Comparison of ENCODE assay signal across 10 mouse cellular contexts in genomic region chr4:108349836-108350547, GRCm38 (mm10). TPM values are rescaled to one million over a fixed set of nuclear protein-coding genes. Genes with fewer than 3 reads are reported as not detected.
DNase-seq lines count a peak whose midpoint lies in the region; ATAC-seq lines count a peak whose summit lies in the region.
"Had no signal": no experiment of that assay in that cellular context is flagged by ENCODE, and none has a peak within 500 bp of the region (broad histone marks: within the 10 kb centered on the region; RNA-seq: fewer than 3 reads in every experiment).

No protein-coding gene starts in this region.

- peak overlapping the region; percentile 22; the same call in 1 of the 2 replicates for H3K4me2 ChIP-seq in heart, embryonic 11.5 days
- no peak overlapping the region for H3K4me2 ChIP-seq in neural tube, embryonic 11.5 days (ENCODE audit: low read depth)

- H3K36me3 ChIP-seq in heart, embryonic 11.5 days (ENCODE audit: control insufficient read depth, insufficient read depth, low read length): no peaks in the 10 kb centered on the region
- no peaks in the 10 kb centered on the region for H3K36me3 ChIP-seq in neural tube, embryonic 11.5 days (ENCODE audit: control insufficient read depth, insufficient read depth, low read length)

- no peaks in the 10 kb centered on the region for H3K9me3 ChIP-seq in heart, embryonic 11.5 days (replicated peaks; ENCODE audit: control insufficient read depth, low read length)
- H3K9me3 ChIP-seq in neural tube, embryonic 11.5 days (ENCODE audit: control insufficient read depth, low read length): no peaks in the 10 kb centered on the region

- H3K9ac ChIP-seq in heart, embryonic 11.5 days (ENCODE audit: low read depth, low read length): no peak overlapping the region
- no peak overlapping the region for H3K9ac ChIP-seq in neural tube, embryonic 11.5 days (ENCODE audit: low read length)

- peak overlapping the region; percentile 87 for H3K27ac ChIP-seq in heart, embryonic 11.5 days (ENCODE audit: low read depth, low read length)
- H3K27ac ChIP-seq in neural tube, embryonic 11.5 days (ENCODE audit: low read depth, low read length): peak overlapping the region; percentile 71; the same call in 1 of the 2 replicates

- peaks cover 38% of the 10 kb centered on the region for H3K4me1 ChIP-seq in heart, embryonic 11.5 days (ENCODE audit: control insufficient read depth, insufficient read depth, low read length)
- peaks cover 15% of the 10 kb centered on the region for H3K4me1 ChIP-seq in neural tube, embryonic 11.5 days (ENCODE audit: control insufficient read depth, insufficient read depth, low read length)

- no peaks in the 10 kb centered on the region for H3K27me3 ChIP-seq in heart, embryonic 11.5 days (ENCODE audit: control insufficient read depth, insufficient read depth, low read length)
- no peaks in the 10 kb centered on the region for H3K27me3 ChIP-seq in neural tube, embryonic 11.5 days (ENCODE audit: control insufficient read depth, insufficient read depth, low read length)

- 11% methylated on average over 8 of the region's 8 CpGs for WGBS in heart, embryonic 11.5 days (ENCODE audit: insufficient replicate concordance)
- WGBS in neural tube, embryonic 11.5 days: 23% methylated on average over 8 of the region's 8 CpGs

- DNase-seq in heart, postnatal 14 days: no peak
- no peak for DNase-seq in neural tube, embryonic 11.5 days (ENCODE audit: low spot score)
- no peak for DNase-seq in neural tube, embryonic 10.5 days (ENCODE audit: extremely low spot score, low spot score)
- no peak for DNase-seq in adipocyte (ENCODE audit: low spot score)
- no peak for DNase-seq in retina, postnatal 1 day
- no peak for DNase-seq in urinary bladder, postnatal 10 days (ENCODE audit: low spot score)
- DNase-seq: cerebellum, adult 8-10 months; thymus, postnatal 14 days had no signal

- no peak for ATAC-seq in heart, embryonic 11.5 days (replicated peaks; ENCODE audit: insufficient number of reproducible peaks, low FRiP score, low TSS enrichment)
- no peak for ATAC-seq in neural tube, embryonic 11.5 days (ENCODE audit: insufficient read depth, low FRiP score, low TSS enrichment)
- ATAC-seq in inflammation-experienced regulatory T-cells, adult 6 months: peak; percentile 89

- no peak overlapping the region for H3K4me3 ChIP-seq in heart, embryonic 11.5 days (ENCODE audit: low read depth, low read length)
- no peak overlapping the region for H3K4me3 ChIP-seq in neural tube, embryonic 11.5 days (ENCODE audit: low read depth, low read length)

- intact Hi-C loops in heart, postnatal 14 days (cut with DNase I): loop anchor here (5.0 kb wide), 1 partner anchor 37 kb away; no protein-coding TSS in a partner anchor

RNA-seq across cellular contexts. Expression of gene Coa7, which starts 22.1 kb away (rescaled TPM):
- polyA plus RNA-seq in heart, embryonic 11.5 days (2014; fragmentation: Nextera tagmentation; extraction: Ambion mirVana): 38.0 and 44.3 TPM in 2 replicates
- total RNA-seq in heart, postnatal 14 days (2021): 10 to 100 TPM; 41.1 TPM
- polyA plus RNA-seq in neural tube, embryonic 11.5 days (2014; fragmentation: Nextera tagmentation; extraction: Ambion mirVana): 48.5 and 55.3 TPM in 2 replicates
- 10 to 100 TPM; 16.1 to 26.8 (median 22.9) TPM for polyA plus RNA-seq in inflammation-experienced regulatory T-cells, adult 6 months (2017; shearing (Covaris generic))

RNA-seq across cellular contexts. Expression of gene Shisal2a, which starts 33.2 kb away (rescaled TPM):
- polyA plus RNA-seq in heart, embryonic 11.5 days (2014; fragmentation: Nextera tagmentation; extraction: Ambion mirVana): 1.3 and 2.2 TPM in 2 replicates
- not detected for total RNA-seq in heart, postnatal 14 days (2021)
- polyA plus RNA-seq in neural tube, embryonic 11.5 days (2014; fragmentation: Nextera tagmentation; extraction: Ambion mirVana): 2.7 and 4.3 TPM in 2 replicates
- not detected for polyA plus RNA-seq in inflammation-experienced regulatory T-cells, adult 6 months (2017; shearing (Covaris generic))

RNA-seq across cellular contexts. Expression of gene Zyg11b, which starts 49.1 kb away (rescaled TPM):
- 9.1 and 9.9 TPM in 2 replicates for polyA plus RNA-seq in heart, embryonic 11.5 days (2014; fragmentation: Nextera tagmentation; extraction: Ambion mirVana)
- total RNA-seq in heart, postnatal 14 days (2021): 10 to 100 TPM; 37.6 to 39.1 TPM
- 21.5 and 24.0 TPM in 2 replicates for polyA plus RNA-seq in neural tube, embryonic 11.5 days (2014; fragmentation: Nextera tagmentation; extraction: Ambion mirVana)
- 10 to 100 TPM in 2 of 3 experiments, 1 to 10 TPM in 1; 7.5 to 14.1 (median 12.2) TPM for polyA plus RNA-seq in inflammation-experienced regulatory T-cells, adult 6 months (2017; shearing (Covaris generic))

RNA-seq across cellular contexts. Expression of gene Gpx7, which starts 56.8 kb away (rescaled TPM):
- polyA plus RNA-seq in heart, embryonic 11.5 days (2014; fragmentation: Nextera tagmentation; extraction: Ambion mirVana): 58.8 and 60.8 TPM in 2 replicates
- 10 to 100 TPM; 12.7 to 13.9 TPM for total RNA-seq in heart, postnatal 14 days (2021)
- polyA plus RNA-seq in neural tube, embryonic 11.5 days (2014; fragmentation: Nextera tagmentation; extraction: Ambion mirVana): 51.3 and 51.7 TPM in 2 replicates
- polyA plus RNA-seq in inflammation-experienced regulatory T-cells, adult 6 months (2017; shearing (Covaris generic)): 1 to 10 TPM in 2 of 3 experiments, under 1 TPM in 1; 0.83 to 3.8 (median 2.5) TPM
